Mouse (Mus musculus) MEL-GATA-1-ER (cell line): ENCODE results near the gene Ech1.

ENCODE experiments used
- DNase-seq: peaks from one replicate; pipeline ENCODE4 v3.0.0-alpha.2; 2012; ENCODE audit warnings: low read depth; ENCODE audit errors: extremely low read depth

Ech1 gene

GRCm38 (mm10) chr7:28824941-28825685, at the start of gene Ech1:
Gene Ech1 (plus strand): TSS chr7:28825217.
- DNase-seq, result peak; percentile 79

GRCm38 (mm10) chr7:28778825-28779224, 46.2 kb upstream of the Ech1 start:
- DNase-seq, result no peak

GRCm38 (mm10) chr7:28780067-28780658, 44.9 kb upstream of the Ech1 start:
- DNase-seq, result peak; percentile 64

GRCm38 (mm10) chr7:28780857-28781256, 44.2 kb upstream of the Ech1 start:
- DNase-seq, result no peak

- no peak for DNase-seq
Observed at GRCm38 (mm10) chr7:28781261-28781663, 43.8 kb upstream of the Ech1 start.

GRCm38 (mm10) chr7:28785161-28785560, 39.9 kb upstream of the Ech1 start:
- DNase-seq, result no peak

- no peak for DNase-seq
Observed at GRCm38 (mm10) chr7:28787884-28788283, 37.1 kb upstream of the Ech1 start.

- DNase-seq, result no peak
Observed at GRCm38 (mm10) chr7:28788307-28789195, 36.5 kb upstream of the Ech1 start, which contains the start of gene Rinl. Gene Rinl (plus strand): TSS chr7:28788969.

- DNase-seq, result no peak
Observed at GRCm38 (mm10) chr7:28789235-28789634, 35.8 kb upstream of the Ech1 start.

GRCm38 (mm10) chr7:28790066-28790806, 34.8 kb upstream of the Ech1 start:
- no peak for DNase-seq

- no peak for DNase-seq
Observed at GRCm38 (mm10) chr7:28791706-28792105, 33.3 kb upstream of the Ech1 start.

GRCm38 (mm10) chr7:28792391-28793185, 32.4 kb upstream of the Ech1 start:
- DNase-seq, result no peak

- DNase-seq, result peak; percentile 64
Observed at GRCm38 (mm10) chr7:28793834-28794233, 31.2 kb upstream of the Ech1 start.

GRCm38 (mm10) chr7:28794496-28794895, 30.5 kb upstream of the Ech1 start:
- no peak for DNase-seq

- no peak for DNase-seq
Observed at GRCm38 (mm10) chr7:28795832-28796231, 29.2 kb upstream of the Ech1 start.

GRCm38 (mm10) chr7:28796562-28796975, 28.4 kb upstream of the Ech1 start:
- DNase-seq, result no peak

- no peak for DNase-seq
Observed at GRCm38 (mm10) chr7:28799994-28800393, 25.0 kb upstream of the Ech1 start.

GRCm38 (mm10) chr7:28801451-28801850, 23.6 kb upstream of the Ech1 start:
- DNase-seq, result no peak

GRCm38 (mm10) chr7:28801901-28802670, 22.9 kb upstream of the Ech1 start:
- DNase-seq, result no peak
